Mouse (Mus musculus) megakaryocyte, embryonic 14.5 days (primary cell): ENCODE measurements around the gene Lsg1.

Experiments
- FLI1 ChIP-seq: IDR thresholded peaks from 2 replicates; pipeline ENCODE4 v1.6.1; 2012; ENCODE audit warnings: low read length, inconsistent platforms, mixed read lengths
- GATA1 ChIP-seq: IDR thresholded peaks from 3 replicates; pipeline ENCODE4 v1.6.1; 2012; ENCODE audit warnings: mixed read lengths, low read length, inconsistent platforms, borderline replicate concordance

DNA sequence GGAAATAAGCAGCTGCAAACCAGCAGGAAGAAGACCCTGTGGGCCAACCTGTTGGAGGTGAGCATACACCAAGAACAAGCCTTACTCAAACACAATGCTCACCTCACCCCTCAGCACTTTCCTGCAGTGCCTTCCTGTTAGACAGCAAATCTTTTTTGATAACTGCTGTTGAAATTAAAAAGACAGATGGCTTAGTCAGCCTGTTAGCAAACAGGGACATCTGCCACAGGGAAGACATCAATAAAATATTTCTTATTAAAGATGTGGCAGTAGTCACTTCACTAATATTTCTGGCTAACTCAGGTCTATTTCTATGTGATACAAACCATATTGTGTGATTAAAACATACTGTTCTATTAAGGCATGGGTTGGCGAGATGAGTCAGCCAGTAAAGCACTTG, 11.0 kb downstream of the Lsg1 start:
- no peak for TF ChIP-seq GATA1
- TF ChIP-seq FLI1, result no peak
